Mouse (Mus musculus) layer of hippocampus, adult 6 months (tissue): ENCODE data around the gene P2rx4. TPM values are rescaled to one million over a fixed set of nuclear protein-coding genes. Genes with fewer than 3 reads are reported as not detected.

ENCODE experiments used
- long read RNA-seq, 2 experiments: library from polyadenylated mRNA; unstranded; transcript quantifications; one replicate each; pipeline ENCODE4 v2.0.0; 2019 to 2020
- microRNA-seq: library from miRNA; unstranded; fragments of <30 nt; microRNA quantifications from one replicate; pipeline ENCODE4 v1.2.0, GENCODE M21; 2020
- polyA plus RNA-seq: library from polyadenylated mRNA; unstranded; fragments of <200 nt; fragmentation: Nextera tagmentation; gene quantifications from 2 replicates; pipeline ENCODE4 v1.2.3, GENCODE M21; 2021

Gene P2rx4
- polyA plus RNA-seq: 17.9 and 18.6 TPM in 2 replicates
- long read RNA-seq, experiment 1, transcript P2rx4-201 (12 exons, 2,702 nt): major isoform, 18 of 36 reads
- long read RNA-seq, experiment 1, transcript P2rx4-202 (11 exons, 1,887 nt): minor isoform, 10 of 36 reads
- long read RNA-seq, experiment 1, partial matches to known transcripts: 3 of 36 reads
- long read RNA-seq, experiment 1, other reads (novel, unspliced or antisense): 4 of 36 reads
- long read RNA-seq, experiment 2, transcript P2rx4-201 (12 exons, 2,702 nt): major isoform, 64 of 129 reads
- long read RNA-seq, experiment 2, transcript P2rx4-202 (11 exons, 1,887 nt): minor isoform, 46 of 129 reads
- long read RNA-seq, experiment 2, partial matches to known transcripts: 0 of 129 reads
- long read RNA-seq, experiment 2, other reads (novel, unspliced or antisense): 10 of 129 reads

GRCm38 (mm10) chr5:122707276-122708181, at the start of gene P2rx4:
Gene P2rx4 (plus strand): TSS chr5:122707544.

Small RNAs within 50 kb of the gene (microRNA-seq; reads per million reads assigned to microRNA genes)
- gene Mir8115: not detected

Other genes starting within 250 kb of the P2rx4 start
- 54.2 and 55.8 TPM in 2 replicates for gene Atp2a2, start 205.3 kb upstream of the P2rx4 start, polyA plus RNA-seq
- 19.9 and 21.9 TPM in 2 replicates for gene Ift81, start 93.0 kb upstream of the P2rx4 start, polyA plus RNA-seq
- 6.7 and 7.8 TPM in 2 replicates for gene P2rx7, start 63.6 kb upstream of the P2rx4 start, polyA plus RNA-seq
- gene Camkk2, start 71.9 kb downstream of the P2rx4 start, polyA plus RNA-seq: 42.7 and 45.1 TPM in 2 replicates
- gene Anapc5, start 113.8 kb downstream of the P2rx4 start, polyA plus RNA-seq: 113 and 119 TPM in 2 replicates
- gene Rnf34, start 142.5 kb downstream of the P2rx4 start, polyA plus RNA-seq: 25.0 and 25.5 TPM in 2 replicates